Mouse (Mus musculus): ENCODE measurements around the gene Olfm4.

- TF ChIP-seq POLR2A (IDR thresholded peaks at IDR 0.05; ENCODE audit: borderline replicate concordance, low read depth, low read length): no peak
- TF ChIP-seq CTCF (IDR thresholded peaks at IDR 0.05; ENCODE audit: low read depth, low read length): no peak
Observed at GRCm38 (mm10) chr14:79936879-79937468, 46.9 kb upstream of the Olfm4 start.
